In genomic region chr7:46033870-46034337, GRCm38 (mm10) we compare ENCODE assay signal across 8 mouse cellular contexts. TPM values are rescaled to one million over a fixed set of nuclear protein-coding genes. Genes with fewer than 3 reads are reported as not detected.
DNase-seq lines count a peak whose midpoint lies in the region; ATAC-seq and TF ChIP-seq lines count a peak whose summit lies in the region.

No protein-coding gene starts in this region.

- WGBS in heart, embryonic 14.5 days, result under 1% methylated on average over 30 of the region's 35 CpGs
- under 1% methylated on average over 29 of the region's 35 CpGs for WGBS in forebrain, postnatal 0 days
- under 1% methylated on average over 35 of the region's 35 CpGs for WGBS in midbrain, embryonic 10.5 days

- no peak for TF ChIP-seq CTCF in G1E (IDR thresholded peaks at IDR 0.05; ENCODE audit: low read depth, low read length)
- no peak for TF ChIP-seq CTCF in forebrain, postnatal 0 days (IDR thresholded peaks at IDR 0.05; ENCODE audit: low read depth)

- H3K36me3 ChIP-seq in heart, embryonic 14.5 days (ENCODE audit: control insufficient read depth, insufficient read depth, low read length), result peaks cover 14% of the 10 kb centered on the region
- peaks cover 36% of the 10 kb centered on the region for H3K36me3 ChIP-seq in G1E (replicated peaks)
- H3K36me3 ChIP-seq in forebrain, postnatal 0 days (ENCODE audit: insufficient read depth), result peaks cover 8% of the 10 kb centered on the region; the same call in 1 of the 2 replicates
- peaks cover 15% of the 10 kb centered on the region for H3K36me3 ChIP-seq in midbrain, embryonic 10.5 days

- H3K9ac ChIP-seq in heart, embryonic 14.5 days (ENCODE audit: low read length), result peak overlapping the region; percentile 95
- H3K9ac ChIP-seq in forebrain, postnatal 0 days, result peak overlapping the region; percentile 71

- H3K27ac ChIP-seq in heart, embryonic 14.5 days (replicated peaks in 1 of 2; ENCODE audit: control insufficient read depth in 1 of 2, insufficient read depth in 1 of 2, low read depth in 2 of 2, low read length in 2 of 2), result 0 out of 4 replicates have a peak overlapping the region, but pooled peaks of 1 of the 2 experiments have one; percentile 33
- H3K27ac ChIP-seq in forebrain, postnatal 0 days (ENCODE audit: low read depth, low read length), result 0 out of 2 replicates have a peak overlapping the region, but pooled peaks have one; percentile 45
- H3K27ac ChIP-seq in midbrain, embryonic 10.5 days (replicated peaks), result peak overlapping the region; percentile 83

- H3K4me2 ChIP-seq in heart, embryonic 14.5 days (ENCODE audit: low read length), result peak overlapping the region; percentile 96
- H3K4me2 ChIP-seq in forebrain, postnatal 0 days (ENCODE audit: low read depth), result peak overlapping the region; percentile 84

- peak overlapping the region; percentile 57 to 91 for H3K4me3 ChIP-seq in heart, embryonic 14.5 days (ENCODE audit: control insufficient read depth in 1 of 2, insufficient read depth in 1 of 2, low read depth in 1 of 2, low read length in 2 of 2)
- H3K4me3 ChIP-seq in G1E (ENCODE audit: low read depth, low read length), result peak overlapping the region; percentile 99
- H3K4me3 ChIP-seq in forebrain, postnatal 0 days (ENCODE audit: low read depth, low read length), result peak overlapping the region; percentile 68
- peak overlapping the region; percentile 96 for H3K4me3 ChIP-seq in midbrain, embryonic 10.5 days

- peak; percentile 48 for ATAC-seq in heart, embryonic 14.5 days (ENCODE audit: insufficient number of reproducible peaks, insufficient read depth, low FRiP score, low read depth)
- no peak for ATAC-seq in G1E (ENCODE audit: extremely low read depth, insufficient number of reproducible peaks, low FRiP score, poor library complexity, severe bottlenecking)
- no peak for ATAC-seq in forebrain, postnatal 0 days
- no peak for ATAC-seq in monocyte, adult 5-6 weeks (replicated peaks; ENCODE audit: insufficient number of reproducible peaks, low FRiP score, low TSS enrichment, poor library complexity, severe bottlenecking)

- no peak for DNase-seq in heart, adult 8-10 months (ENCODE audit: low spot score)
- DNase-seq in G1E (ENCODE audit: low spot score), result no peak
- DNase-seq in forebrain, postnatal 0 days, result no peak
- DNase-seq in midbrain, embryonic 10.5 days (ENCODE audit: low spot score), result no peak
- no peak for DNase-seq in natural killer cell, adult 2 months (ENCODE audit: low spot score in 2 of 2)
- no peak for DNase-seq in retina, embryonic 14.5 days (ENCODE audit: low spot score)

- peaks cover 6 to 10% of the 10 kb centered on the region in 2 experiments for H3K4me1 ChIP-seq in heart, embryonic 14.5 days (ENCODE audit: control insufficient read depth in 2 of 2, insufficient read depth in 2 of 2, low read length in 2 of 2)
- H3K4me1 ChIP-seq in G1E (ENCODE audit: insufficient read depth, low read depth, low read length), result peaks cover 69% of the 10 kb centered on the region
- peaks cover 14% of the 10 kb centered on the region for H3K4me1 ChIP-seq in forebrain, postnatal 0 days (ENCODE audit: insufficient read depth)
- peaks cover 32% of the 10 kb centered on the region for H3K4me1 ChIP-seq in midbrain, embryonic 10.5 days

- H3K27me3 ChIP-seq in heart, embryonic 14.5 days (ENCODE audit: control insufficient read depth, insufficient read depth, low read length), result peaks cover 4% of the 10 kb centered on the region
- H3K27me3 ChIP-seq in G1E (ENCODE audit: insufficient read depth, low read length), result no peaks in the 10 kb centered on the region
- no peaks in the 10 kb centered on the region for H3K27me3 ChIP-seq in forebrain, postnatal 0 days (ENCODE audit: insufficient read depth, low read length)
- 0 out of 2 replicates have a peak, but pooled peaks cover 8% of the 10 kb centered on the region for H3K27me3 ChIP-seq in midbrain, embryonic 10.5 days (ENCODE audit: low read depth, poor library complexity, severe bottlenecking)

- H3K9me3 ChIP-seq in heart, embryonic 14.5 days (ENCODE audit: control insufficient read depth, low read length), result no peaks in the 10 kb centered on the region
- H3K9me3 ChIP-seq in G1E (replicated peaks), result no peaks in the 10 kb centered on the region
- H3K9me3 ChIP-seq in forebrain, postnatal 0 days (ENCODE audit: low read length), result no peaks in the 10 kb centered on the region
- H3K9me3 ChIP-seq in midbrain, embryonic 10.5 days (replicated peaks), result no peaks in the 10 kb centered on the region

RNA-seq across cellular contexts. Expression of gene Nomo1, which starts 0.4 kb away (rescaled TPM):
- 18.1 and 20.3 TPM in 2 replicates for polyA plus RNA-seq in heart, embryonic 14.5 days (2014; fragmentation: Nextera tagmentation; extraction: Ambion mirVana)
- total RNA-seq in heart, adult 8-10 months (2022), result 100 to 1,000 TPM in 1 of 4 experiments, 10 to 100 TPM in 3; 87.3 to 107 (median 96.3) TPM
- 26.4 and 35.0 TPM in 2 replicates for total RNA-seq in G1E (2014; fragmentation: Nextera tagmentation)
- total RNA-seq in G1E (2017), result 47.8 and 52.7 TPM in 2 replicates
- polyA plus RNA-seq in G1E (2012), result 43.8 and 47.2 TPM in 2 replicates
- 40.5 and 41.1 TPM in 2 replicates for total RNA-seq in forebrain, postnatal 0 days (2014; rRNA removed)
- 27.3 and 32.9 TPM in 2 replicates for polyA plus RNA-seq in forebrain, postnatal 0 days (2015; fragmentation: Nextera tagmentation; extraction: Ambion mirVana)
- polyA plus RNA-seq in midbrain, embryonic 10.5 days (2016; fragmentation: Nextera tagmentation; extraction: Ambion mirVana), result 29.9 and 31.0 TPM in 2 replicates
- 14.2 to 34.6 TPM (median 17.8 TPM) in 3 replicates for total RNA-seq in monocyte, adult 5-6 weeks (2017)

RNA-seq across cellular contexts. Expression of gene Abcc6, which starts 3.8 kb away (rescaled TPM):
- polyA plus RNA-seq in heart, embryonic 14.5 days (2014; fragmentation: Nextera tagmentation; extraction: Ambion mirVana), result not detected in 2 replicates
- not detected for total RNA-seq in heart, adult 8-10 months (2022)
- total RNA-seq in G1E (2014; fragmentation: Nextera tagmentation) (not detected in 2 replicates), G1E (2017) (under 0.01 TPM in 2 replicates)
- polyA plus RNA-seq in G1E (2012), result 0.02 TPM in 1 of 2 replicates, not detected in the other
- total RNA-seq in forebrain, postnatal 0 days (2014; rRNA removed), result 0.54 and 0.62 TPM in 2 replicates
- 0.11 and 0.34 TPM in 2 replicates for polyA plus RNA-seq in forebrain, postnatal 0 days (2015; fragmentation: Nextera tagmentation; extraction: Ambion mirVana)
- 0.12 and 0.17 TPM in 2 replicates for polyA plus RNA-seq in midbrain, embryonic 10.5 days (2016; fragmentation: Nextera tagmentation; extraction: Ambion mirVana)
- not detected in 3 replicates for total RNA-seq in monocyte, adult 5-6 weeks (2017)
